Mouse (Mus musculus) kidney, embryonic 16.5 days (tissue): ENCODE measurements around the gene Adgrl2. TPM values are rescaled to one million over a fixed set of nuclear protein-coding genes. Genes with fewer than 3 reads are reported as not detected.

Experiments used
- ATAC-seq: fragments of 200-750 bp; cut with Nextera tagmentation; 2 replicates; pipeline ENCODE4 v1.8.0; 2017; ENCODE audit warnings: moderate TSS enrichment; ENCODE audit not compliant: low FRiP score, low TSS enrichment
- H3K27ac ChIP-seq: fragments of 300-500 bp; sonication (generic); 2 replicates; pipeline ENCODE4 v1.5.1; 2014; ENCODE audit warnings: low read length
- H3K27me3 ChIP-seq: fragments of 300-500 bp; sonication (generic); 2 replicates; pipeline ENCODE4 v1.6.1; 2014; ENCODE audit warnings: low read length, control low read depth, mixed read lengths; ENCODE audit not compliant: insufficient read depth
- H3K36me3 ChIP-seq: fragments of 300-500 bp; sonication (generic); 2 replicates; pipeline ENCODE4 v1.6.1; 2014; ENCODE audit warnings: low read length, control low read depth, mixed read lengths; ENCODE audit not compliant: insufficient read depth
- H3K4me1 ChIP-seq: fragments of 300-500 bp; sonication (generic); 2 replicates; pipeline ENCODE4 v1.6.1; 2014; ENCODE audit warnings: low read length, control low read depth, mixed read lengths; ENCODE audit not compliant: insufficient read depth
- H3K4me2 ChIP-seq: fragments of 300-500 bp; sonication (generic); replicated peaks from 2 replicates; pipeline ENCODE4 v1.6.1; 2014; ENCODE audit warnings: low read depth, low read length
- H3K4me3 ChIP-seq: fragments of 300-500 bp; sonication (generic); 2 replicates; pipeline ENCODE4 v1.5.1; 2014; ENCODE audit warnings: mild to moderate bottlenecking, low read length
- H3K9ac ChIP-seq: fragments of 300-500 bp; sonication (generic); replicated peaks from 2 replicates; pipeline ENCODE4 v1.6.1; 2014; ENCODE audit warnings: low read length
- H3K9me3 ChIP-seq: fragments of 300-500 bp; sonication (generic); 2 replicates; pipeline ENCODE4 v1.6.1; 2016; ENCODE audit warnings: low read length, control low read depth
- WGBS: fragments of 180-500 bp; shearing (Covaris S2); extraction: QIAGEN DNeasy Blood & Tissue Kit; methylation state at CpG from one replicate; pipeline ENCODE4 v1.1.7; 2014; 5-methylcytosine and 5-hydroxymethylcytosine counted together
- polyA plus RNA-seq: library from polyadenylated mRNA; unstranded; fragments of >200 nt; fragmentation: Nextera tagmentation; extraction: Ambion mirVana; gene quantifications from 2 replicates; pipeline ENCODE4 v1.2.1, GENCODE M21; 2015

The Adgrl2 gene
- polyA plus RNA-seq, 1 experiment from 2014 or later = 49.9 TPM

DNA sequence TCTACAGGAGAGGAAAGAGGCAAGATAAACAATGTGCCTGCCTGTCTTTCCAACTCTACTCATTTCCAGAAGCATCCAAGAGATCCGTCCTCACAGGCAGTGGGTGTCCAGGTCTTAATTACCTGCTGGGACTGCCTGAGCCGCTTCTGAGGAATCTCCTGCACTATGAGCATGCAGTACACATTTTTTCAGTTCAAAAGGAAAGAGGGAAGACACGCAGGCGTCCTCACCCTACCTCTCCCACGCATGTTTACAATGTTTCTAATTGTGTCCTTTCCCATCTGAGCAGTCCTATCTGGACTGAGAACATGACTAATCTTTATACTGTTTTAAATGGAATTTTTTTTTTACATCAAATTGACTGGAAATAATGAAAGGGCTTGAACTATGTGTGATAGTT is 74.1 kb downstream of the Adgrl2 start:
- H3K4me2 ChIP-seq = no peak overlapping the region
- H3K9me3 ChIP-seq = no peaks in the 10 kb centered on the region
- H3K4me1 ChIP-seq = peaks cover 36% of the 10 kb centered on the region
- no peak for ATAC-seq
- H3K27ac ChIP-seq = no peak overlapping the region
- no peak overlapping the region for H3K9ac ChIP-seq
- WGBS = 43% methylated on average over 5 of the region's 5 CpGs
- no peaks in the 10 kb centered on the region for H3K27me3 ChIP-seq
- no peaks in the 10 kb centered on the region for H3K36me3 ChIP-seq
- no peak overlapping the region for H3K4me3 ChIP-seq

DNA sequence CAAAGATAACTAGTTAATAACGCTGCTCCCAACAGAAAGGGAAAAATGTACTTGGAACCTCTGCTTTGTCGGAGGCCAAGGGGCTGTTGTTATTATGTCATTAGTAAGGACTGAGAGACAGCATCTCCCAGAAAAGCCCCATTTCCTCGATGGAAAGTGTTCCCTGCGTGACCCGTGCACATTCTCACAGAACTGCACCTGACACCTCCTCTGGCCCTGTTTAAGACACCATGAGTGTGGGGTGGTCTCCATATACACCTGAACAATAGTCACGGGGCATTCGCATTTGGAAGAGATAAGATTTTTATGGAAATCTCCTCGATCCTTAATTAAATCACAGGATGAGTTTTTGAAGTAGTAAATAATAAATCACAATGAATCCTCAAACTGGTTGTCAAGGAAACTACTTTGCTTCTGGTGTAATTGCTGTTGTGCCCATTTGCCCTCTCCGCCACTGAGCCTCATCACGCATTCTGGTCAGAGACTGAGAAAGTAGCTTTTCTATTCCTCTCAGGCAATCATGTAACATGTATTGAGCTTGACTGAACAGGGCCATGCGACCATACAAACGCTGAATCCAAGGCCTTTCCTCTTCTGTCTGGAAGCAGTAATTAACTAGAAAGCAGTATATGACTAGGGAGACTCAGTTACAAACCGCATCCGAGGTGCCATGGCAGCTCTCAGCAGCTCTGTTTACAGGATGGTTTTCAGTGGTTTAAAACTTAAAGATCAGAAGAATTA is 77.2 kb downstream of the Adgrl2 start:
- no peak for ATAC-seq
- H3K27ac ChIP-seq = no peak overlapping the region
- no peak overlapping the region for H3K4me2 ChIP-seq
- H3K36me3 ChIP-seq = no peaks in the 10 kb centered on the region
- H3K27me3 ChIP-seq = no peaks in the 10 kb centered on the region
- H3K4me1 ChIP-seq = peaks cover 26% of the 10 kb centered on the region
- WGBS = 72% methylated on average over 14 of the region's 14 CpGs
- H3K4me3 ChIP-seq = no peak overlapping the region
- H3K9me3 ChIP-seq = no peaks in the 10 kb centered on the region
- no peak overlapping the region for H3K9ac ChIP-seq

DNA sequence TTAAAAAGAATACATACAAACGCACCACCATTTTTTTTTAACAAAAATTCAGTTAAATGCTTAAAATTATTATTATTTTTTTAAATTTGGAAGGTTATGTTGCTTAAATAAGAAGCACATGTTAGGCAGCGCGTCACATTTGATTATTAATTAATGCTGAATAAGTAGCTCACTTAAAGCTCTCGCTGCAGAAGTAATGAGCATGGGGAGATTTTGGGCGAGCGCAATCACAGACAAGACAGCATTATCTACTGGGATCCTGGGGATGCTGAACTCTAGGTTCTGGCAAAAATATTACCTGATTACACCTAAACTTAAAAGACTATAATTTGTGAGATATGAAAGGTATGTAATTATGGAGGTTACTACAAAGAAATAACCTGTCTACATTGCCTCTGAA is 77.8 kb downstream of the Adgrl2 start:
- no peak overlapping the region for H3K4me2 ChIP-seq
- ATAC-seq = no peak
- H3K36me3 ChIP-seq = no peaks in the 10 kb centered on the region
- H3K27ac ChIP-seq = no peak overlapping the region
- peaks cover 20% of the 10 kb centered on the region for H3K4me1 ChIP-seq
- H3K9me3 ChIP-seq = no peaks in the 10 kb centered on the region
- no peak overlapping the region for H3K9ac ChIP-seq
- WGBS = 90% methylated on average over 6 of the region's 6 CpGs
- H3K27me3 ChIP-seq = no peaks in the 10 kb centered on the region
- H3K4me3 ChIP-seq = no peak overlapping the region

DNA sequence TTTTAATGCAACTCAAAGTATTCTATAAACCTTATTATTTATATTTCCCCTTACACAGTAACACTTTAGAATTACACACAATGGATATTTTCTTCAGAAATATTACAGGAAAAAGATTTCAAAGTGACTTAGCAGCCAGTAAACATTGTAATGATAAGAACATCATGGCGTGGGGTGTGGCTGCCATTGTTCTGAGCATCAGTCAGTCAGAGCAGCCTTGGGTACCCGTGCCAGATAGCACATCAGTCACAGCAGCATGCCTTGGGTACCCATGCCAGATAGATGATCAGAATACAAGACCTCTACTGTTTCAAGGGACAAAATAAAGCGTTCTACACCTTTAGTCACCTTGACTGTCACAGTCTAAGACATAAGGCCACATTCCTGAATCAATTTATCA is 82.5 kb downstream of the Adgrl2 start:
- no peak overlapping the region for H3K4me3 ChIP-seq
- H3K36me3 ChIP-seq = no peaks in the 10 kb centered on the region
- H3K4me1 ChIP-seq = peaks cover 12% of the 10 kb centered on the region
- H3K9ac ChIP-seq = no peak overlapping the region
- ATAC-seq = no peak
- H3K27ac ChIP-seq = no peak overlapping the region
- H3K9me3 ChIP-seq = no peaks in the 10 kb centered on the region
- H3K4me2 ChIP-seq = no peak overlapping the region
- WGBS = 73% methylated on average over 3 of the region's 3 CpGs
- H3K27me3 ChIP-seq = no peaks in the 10 kb centered on the region

DNA sequence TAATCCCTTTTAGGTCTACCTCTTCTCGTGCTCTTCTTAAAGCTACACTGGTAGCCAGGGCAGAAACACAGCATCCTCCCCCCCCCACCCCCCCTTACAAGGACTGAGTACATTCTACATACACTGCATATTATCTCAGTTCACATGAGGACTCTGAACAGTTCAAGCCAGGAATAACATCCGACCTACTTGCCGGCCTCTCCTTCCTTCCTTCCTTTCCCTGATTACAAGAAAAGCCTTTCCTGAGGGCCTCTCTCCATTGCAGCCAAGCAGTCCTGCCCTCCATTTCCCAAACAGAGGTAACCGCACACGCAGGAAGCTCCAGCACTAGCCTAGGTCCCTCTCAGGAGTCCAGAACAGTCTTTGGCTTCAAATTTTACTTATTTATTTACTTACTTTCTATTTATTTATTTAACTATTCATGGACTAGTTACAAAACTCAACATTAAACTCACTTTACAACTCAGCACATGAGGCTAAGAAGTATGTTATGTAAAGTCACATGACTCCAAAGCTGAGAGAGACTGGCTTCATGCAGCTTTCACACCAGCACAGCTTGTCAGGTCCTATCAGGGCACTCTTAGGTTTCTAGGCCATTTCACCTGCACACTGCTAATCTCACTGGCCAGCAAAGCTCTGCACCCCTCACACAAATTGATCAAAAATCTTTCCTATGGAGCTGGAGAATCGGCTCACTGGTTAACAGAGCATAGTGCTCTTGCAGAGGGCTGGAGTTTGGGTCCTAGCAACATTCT is 83.2 kb downstream of the Adgrl2 start:
- H3K4me1 ChIP-seq = peaks cover 9% of the 10 kb centered on the region
- no peak overlapping the region for H3K4me3 ChIP-seq
- no peaks in the 10 kb centered on the region for H3K9me3 ChIP-seq
- H3K27ac ChIP-seq = no peak overlapping the region
- no peaks in the 10 kb centered on the region for H3K36me3 ChIP-seq
- H3K4me2 ChIP-seq = no peak overlapping the region
- H3K9ac ChIP-seq = no peak overlapping the region
- ATAC-seq = no peak
- WGBS = 62% methylated on average over 6 of the region's 6 CpGs
- H3K27me3 ChIP-seq = no peaks in the 10 kb centered on the region

DNA sequence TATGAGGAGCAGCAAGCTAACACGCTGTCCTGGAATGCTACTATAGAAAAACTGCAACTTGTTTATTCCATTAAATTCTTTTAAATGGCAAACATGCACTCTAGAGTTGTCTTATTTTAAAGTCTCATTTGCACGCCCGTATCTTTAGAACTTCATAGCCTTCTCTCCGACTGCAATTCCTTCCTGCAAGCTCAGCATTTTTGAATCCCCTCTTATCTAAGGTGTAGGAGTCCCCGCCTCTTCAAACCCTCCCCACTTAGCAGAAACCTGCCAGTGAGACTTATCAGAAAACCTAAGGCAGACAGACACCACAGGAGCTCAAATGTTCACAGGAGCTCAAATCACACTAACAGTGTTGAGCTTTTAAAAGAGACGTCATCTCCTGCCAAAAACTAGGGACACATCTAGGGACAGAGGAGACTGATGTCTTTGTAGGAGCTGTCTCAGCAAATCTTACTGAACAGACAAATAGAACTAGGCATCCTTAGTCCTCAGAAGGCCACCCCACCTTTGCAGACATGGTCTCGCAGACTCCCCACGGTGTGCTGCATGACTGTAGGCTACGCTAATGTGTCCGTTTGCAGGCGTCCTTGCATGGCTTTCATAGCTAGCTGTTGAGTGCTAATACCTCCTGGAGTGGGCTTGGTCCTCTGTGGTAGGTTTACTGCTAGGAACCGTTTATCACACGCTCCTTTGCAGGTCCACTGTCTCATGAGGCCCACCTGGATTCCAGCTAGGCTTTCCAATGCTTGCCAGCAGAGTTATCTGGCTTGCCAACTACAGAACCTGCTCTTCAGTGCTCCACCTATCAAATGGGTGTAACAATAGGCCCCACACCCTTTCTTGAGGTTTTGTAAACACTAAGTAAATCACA is 84.2 kb downstream of the Adgrl2 start:
- no peak overlapping the region for H3K4me2 ChIP-seq
- H3K27ac ChIP-seq = no peak overlapping the region
- no peak for ATAC-seq
- no peaks in the 10 kb centered on the region for H3K27me3 ChIP-seq
- H3K4me1 ChIP-seq = peaks cover 9% of the 10 kb centered on the region
- no peaks in the 10 kb centered on the region for H3K9me3 ChIP-seq
- no peaks in the 10 kb centered on the region for H3K36me3 ChIP-seq
- WGBS = 72% methylated on average over 13 of the region's 13 CpGs
- H3K9ac ChIP-seq = no peak overlapping the region
- H3K4me3 ChIP-seq = no peak overlapping the region

DNA sequence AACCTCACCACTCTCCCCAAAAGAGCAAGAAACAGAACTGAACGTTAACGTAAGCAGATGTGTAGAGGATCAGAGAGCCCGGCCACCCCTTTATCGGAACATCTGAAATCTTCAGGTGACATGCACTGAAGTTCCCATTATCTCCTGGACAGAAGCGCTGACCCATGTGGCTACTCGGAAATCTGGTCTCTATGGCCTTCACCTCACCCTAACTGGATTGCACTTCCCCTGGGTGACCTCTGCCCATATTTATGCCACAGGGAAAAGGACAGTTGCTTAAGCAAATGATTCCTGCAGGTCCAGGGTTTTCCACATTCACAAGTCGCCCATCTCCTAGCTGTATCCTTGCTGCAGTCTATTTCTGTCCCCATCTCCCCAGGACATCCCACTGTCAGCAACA is 84.9 kb downstream of the Adgrl2 start:
- Histone ChIP-seq H3K27me3 (no peaks in the 10 kb centered on the region), H3K36me3 (no peaks in the 10 kb centered on the region), H3K4me1 (peaks cover 16% of the 10 kb centered on the region), H3K4me3 (no peak overlapping the region), H3K4me2 (no peak overlapping the region), H3K27ac (no peak overlapping the region), H3K9ac (no peak overlapping the region), H3K9me3 (no peaks in the 10 kb centered on the region)
- ATAC-seq = no peak
- 56% methylated on average over 7 of the region's 7 CpGs for WGBS

DNA sequence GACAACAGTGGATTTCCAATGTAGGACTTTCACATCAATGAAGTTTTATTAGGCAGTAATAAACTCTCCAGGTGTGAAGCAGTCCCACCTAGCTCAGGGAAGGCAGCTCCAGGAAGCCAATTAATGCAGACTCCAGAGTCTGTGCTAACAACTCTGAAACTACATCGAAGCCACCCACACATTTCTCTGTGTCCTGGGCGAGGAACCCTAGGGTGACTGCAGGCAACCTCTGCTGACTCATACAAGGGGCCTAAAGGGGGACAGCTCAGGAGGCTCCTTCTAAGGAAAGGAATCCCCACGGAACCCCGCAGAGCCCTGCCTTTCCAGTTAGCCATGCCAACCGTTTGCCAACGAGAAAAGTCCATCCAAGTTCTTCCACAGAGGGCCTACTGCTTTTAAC is 90.5 kb downstream of the Adgrl2 start:
- ATAC-seq = no peak
- H3K27me3 ChIP-seq = no peaks in the 10 kb centered on the region

DNA sequence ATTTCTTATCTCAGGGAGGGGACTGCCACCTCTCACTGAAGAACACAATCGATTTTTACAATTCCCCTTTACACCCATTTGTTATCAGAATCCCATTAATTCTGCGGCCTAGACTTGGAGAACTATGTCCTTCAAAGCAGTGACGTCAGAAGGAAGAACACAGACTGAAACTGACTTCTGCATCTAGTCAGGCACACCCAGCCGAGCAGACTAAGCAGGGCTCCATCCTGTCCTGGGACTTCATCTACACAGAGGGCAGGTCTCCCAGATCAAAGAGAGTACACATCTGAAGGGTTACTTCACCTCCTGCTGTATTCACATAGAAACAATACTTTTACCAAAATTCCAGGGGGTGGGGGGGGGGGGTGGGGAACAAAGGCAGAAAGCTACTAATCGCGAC is 90.9 kb downstream of the Adgrl2 start:
- Histone ChIP-seq H3K27me3 (no peaks in the 10 kb centered on the region), H3K9me3 (no peaks in the 10 kb centered on the region), H3K4me2 (no peak overlapping the region), H3K9ac (no peak overlapping the region), H3K4me3 (no peak overlapping the region), H3K36me3 (no peaks in the 10 kb centered on the region), H3K4me1 (peaks cover 50% of the 10 kb centered on the region), H3K27ac (no peak overlapping the region)
- WGBS = 40% methylated on average over 6 of the region's 6 CpGs
- ATAC-seq = 0 out of 2 replicates have a peak, but pooled peaks have one; percentile 50

More for the DNA sequence above, 90.5 kb downstream of the Adgrl2 start:
- no peak overlapping the region for H3K4me2 ChIP-seq
- H3K4me3 ChIP-seq = no peak overlapping the region
- no peaks in the 10 kb centered on the region for H3K36me3 ChIP-seq
- no peak overlapping the region for H3K27ac ChIP-seq
- WGBS = 29% methylated on average over 6 of the region's 6 CpGs
- H3K9me3 ChIP-seq = no peaks in the 10 kb centered on the region
- H3K9ac ChIP-seq = no peak overlapping the region
- H3K4me1 ChIP-seq = peaks cover 48% of the 10 kb centered on the region
